Mouse (Mus musculus) urinary bladder, postnatal 4 days (tissue): Measurements from ENCODE around the gene Hrh1.

Experiments used
- DNase-seq, 2 experiments: peaks; one replicate each; pipeline ENCODE4 v3.0.0; 2021 to 2022; ENCODE audit warnings: low spot score in 2 of 2

Hrh1 gene

DNA sequence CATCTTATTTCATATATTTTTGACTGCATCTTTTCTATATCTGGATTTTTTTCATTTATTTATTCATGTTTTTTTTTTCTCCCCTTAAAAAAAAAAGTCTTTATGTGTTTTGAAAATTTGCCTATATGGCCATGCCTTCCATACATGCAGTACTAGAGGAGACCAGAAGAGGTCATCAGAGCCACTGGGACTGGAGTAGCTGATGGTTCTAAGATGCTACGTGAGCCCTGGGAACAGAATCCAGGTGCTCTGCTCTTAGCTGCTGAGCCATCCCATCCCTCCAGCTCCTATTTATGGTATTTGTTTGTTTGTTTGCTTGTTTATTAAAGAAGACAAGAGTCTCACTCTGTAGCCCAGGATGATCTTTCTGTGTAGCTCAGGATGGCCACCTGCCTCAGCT, 8.9 kb downstream of the Hrh1 start:
- no peak for DNase-seq

DNA sequence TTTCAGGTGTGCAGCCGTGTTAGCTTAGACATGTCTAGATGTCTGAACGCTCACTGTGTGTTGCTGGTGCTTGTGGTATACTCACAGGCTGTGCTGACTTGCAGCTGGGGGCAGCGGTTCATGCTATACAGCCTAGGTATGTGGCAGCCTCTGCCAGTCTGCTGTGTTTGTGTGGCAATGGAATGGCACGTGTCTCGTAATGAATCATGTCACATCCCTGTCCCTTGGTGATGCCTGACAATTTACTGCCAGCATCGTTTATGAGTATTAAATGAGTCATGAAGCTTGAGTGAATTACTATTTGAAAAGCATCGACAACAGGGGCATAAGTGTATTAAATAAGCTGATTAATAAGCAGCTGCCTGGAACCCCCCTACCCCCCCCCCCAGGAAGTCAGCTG, 9.3 kb downstream of the Hrh1 start:
- DNase-seq: no peak

DNA sequence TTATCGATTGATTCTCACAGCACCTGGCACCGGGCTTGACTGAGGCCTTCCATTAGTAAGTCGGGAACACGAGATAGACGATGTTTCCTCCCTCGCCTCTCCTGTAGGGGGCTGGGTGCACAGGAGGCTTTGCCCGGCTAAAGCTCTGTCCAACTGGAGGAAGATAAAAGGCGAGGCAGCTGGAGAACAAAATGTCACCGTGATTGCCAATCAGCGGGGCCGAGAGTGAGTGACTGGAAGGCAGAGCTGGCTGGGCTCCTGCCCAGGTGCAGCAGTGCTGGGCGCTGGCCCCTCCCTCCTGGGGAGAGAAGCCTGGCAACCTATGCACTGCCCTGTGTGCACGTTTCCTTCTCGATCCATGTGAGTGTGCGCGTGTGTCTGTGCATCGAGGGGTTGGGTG, 10.5 kb downstream of the Hrh1 start:
- no peak for DNase-seq

DNA sequence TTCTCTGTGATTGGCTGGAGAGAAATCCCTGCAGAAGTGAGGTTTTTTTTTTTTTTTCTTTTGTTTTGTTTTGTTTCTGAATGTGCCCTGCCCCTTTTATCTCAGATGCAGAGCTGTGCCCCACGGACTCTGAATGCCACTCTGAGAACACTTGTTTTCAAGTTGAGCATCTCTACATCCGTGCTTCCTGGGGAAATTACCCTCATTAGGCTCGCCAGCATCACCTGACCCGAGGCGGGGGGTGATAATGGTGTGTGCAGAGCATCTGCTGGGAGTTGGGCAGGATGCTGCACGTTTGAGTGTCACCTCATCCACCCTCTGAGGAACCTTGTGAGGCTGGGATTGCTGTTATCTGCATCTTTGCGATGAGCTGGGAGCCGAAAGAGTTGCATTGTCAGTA, 14.2 kb downstream of the Hrh1 start:
- DNase-seq: no peak

DNA sequence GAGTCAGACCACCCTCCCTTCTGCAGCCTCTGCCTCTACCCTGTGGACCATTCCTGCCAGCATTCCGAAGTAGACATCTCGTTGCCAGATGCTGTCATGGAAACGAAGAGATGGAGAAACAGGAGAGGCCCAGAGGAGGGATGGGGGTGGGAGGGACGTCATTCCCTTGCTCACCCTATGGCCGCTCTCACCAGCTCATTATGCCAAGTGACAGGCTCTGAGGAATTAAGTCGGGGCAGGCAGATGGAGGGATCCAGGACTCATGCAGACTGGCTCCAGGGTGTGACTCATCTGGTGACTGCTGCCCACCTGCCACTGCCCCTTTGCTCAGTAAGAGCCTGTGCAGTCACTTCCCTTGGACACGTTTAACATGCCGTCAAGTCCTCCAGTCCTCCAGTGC, 16.8 kb downstream of the Hrh1 start:
- no peak for DNase-seq

DNA sequence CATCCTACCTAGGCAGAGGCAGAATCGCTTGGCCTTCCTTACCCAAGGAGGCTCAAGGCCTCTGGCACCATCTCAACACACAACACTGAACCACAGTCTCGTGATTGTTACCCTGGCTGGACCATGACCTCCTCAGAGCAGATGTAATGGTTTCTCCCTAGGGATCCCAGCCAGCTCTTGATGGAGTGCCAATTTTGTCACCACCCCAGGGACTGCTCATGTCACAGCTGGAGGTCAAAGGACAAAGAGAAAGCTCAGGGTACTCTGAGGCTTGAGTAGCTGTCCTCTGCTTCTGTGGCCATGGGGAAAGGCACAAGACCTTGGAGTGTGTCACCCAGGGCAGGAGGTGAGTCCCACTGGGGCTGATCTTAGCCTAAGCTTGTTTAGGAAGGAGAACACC, 20.3 kb downstream of the Hrh1 start:
- DNase-seq: no peak

DNA sequence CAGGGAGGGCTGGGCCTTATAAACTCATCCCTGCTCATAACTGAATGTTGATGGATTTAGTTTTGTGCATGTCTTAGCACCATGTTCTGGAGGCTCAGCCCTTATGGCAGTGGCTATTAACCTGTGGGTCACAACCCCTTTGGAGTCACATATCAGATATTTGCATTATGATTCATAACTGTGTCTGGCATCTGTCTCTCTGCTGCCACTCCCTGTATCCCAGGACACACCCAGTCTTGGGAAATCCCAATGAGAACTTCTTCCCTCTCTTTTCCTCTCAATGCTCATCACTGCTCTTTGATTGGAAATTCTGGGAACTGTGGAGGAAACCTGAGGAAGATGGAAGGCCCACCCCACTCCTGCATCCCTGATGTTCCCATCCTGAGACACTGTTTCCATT, 23.3 kb downstream of the Hrh1 start:
- DNase-seq: no peak

DNA sequence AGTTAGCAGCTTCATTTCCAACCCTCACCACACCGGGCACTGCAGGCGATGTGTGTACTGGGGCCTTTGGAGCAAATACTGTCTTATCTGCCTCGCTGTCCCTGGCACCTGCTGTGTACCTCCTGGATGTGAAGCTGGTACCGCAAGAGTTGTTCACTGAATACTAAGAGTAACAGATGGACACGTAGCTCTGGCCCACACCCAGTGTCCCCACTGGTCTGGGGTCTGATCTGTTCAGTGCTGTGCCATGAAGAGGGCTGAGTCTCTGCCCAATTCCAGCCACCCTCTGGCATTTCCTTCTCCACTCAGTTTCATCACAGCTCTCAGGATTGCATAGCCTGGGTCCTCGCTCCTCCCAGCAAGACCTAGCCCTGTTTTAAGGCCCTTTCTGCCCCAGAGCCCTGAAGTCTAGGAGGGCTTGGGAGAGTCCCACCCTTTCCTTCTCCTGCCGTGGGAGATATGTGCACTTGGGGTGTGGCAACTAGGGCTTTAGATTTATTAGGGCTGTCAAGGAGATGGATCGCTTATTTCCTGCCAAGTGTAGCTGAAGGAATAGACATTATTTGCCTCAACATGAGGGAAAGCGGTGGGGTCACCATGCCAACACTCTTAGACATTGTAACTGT, 25.4 kb downstream of the Hrh1 start:
- DNase-seq: no peak

DNA sequence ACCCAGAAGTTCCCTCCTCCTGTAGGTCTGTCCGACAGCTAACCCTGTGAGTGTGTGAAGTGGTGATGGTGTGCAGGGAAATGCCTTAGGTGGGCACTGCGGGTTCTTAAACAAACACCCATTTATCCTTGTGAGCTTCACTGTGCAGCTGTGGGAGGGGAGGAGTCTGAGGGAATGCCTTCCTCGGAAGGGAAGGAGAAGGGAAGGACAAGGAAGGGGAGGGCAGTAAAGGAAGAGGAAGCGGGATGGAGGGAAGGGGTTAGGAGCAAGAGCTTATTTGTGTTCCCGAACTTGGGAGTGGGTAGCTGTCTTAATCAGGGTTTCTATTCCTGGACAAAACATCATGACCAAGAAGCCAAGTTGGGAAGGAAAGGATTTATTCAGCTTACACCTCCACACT, 27.6 kb downstream of the Hrh1 start:
- no peak for DNase-seq

DNA sequence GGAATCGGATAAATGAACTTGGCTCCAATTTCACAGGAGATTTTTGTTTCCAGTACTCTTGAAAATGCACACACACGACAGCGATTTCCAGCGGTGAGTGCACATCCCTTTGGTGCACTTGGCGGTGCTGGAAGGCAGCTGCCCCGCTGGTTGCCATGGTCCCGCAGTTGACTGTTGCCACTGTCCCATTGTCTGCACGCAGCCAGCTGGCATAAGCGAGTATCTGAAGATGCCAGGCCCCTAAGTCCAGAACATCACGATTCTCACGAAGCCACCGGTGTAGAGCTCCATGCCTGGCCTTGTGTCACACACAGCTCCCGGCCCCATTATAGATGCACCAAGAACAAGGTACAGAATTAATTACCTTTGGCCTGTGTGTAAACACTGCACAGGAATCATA, 29.9 kb downstream of the Hrh1 start:
- no peak for DNase-seq

DNA sequence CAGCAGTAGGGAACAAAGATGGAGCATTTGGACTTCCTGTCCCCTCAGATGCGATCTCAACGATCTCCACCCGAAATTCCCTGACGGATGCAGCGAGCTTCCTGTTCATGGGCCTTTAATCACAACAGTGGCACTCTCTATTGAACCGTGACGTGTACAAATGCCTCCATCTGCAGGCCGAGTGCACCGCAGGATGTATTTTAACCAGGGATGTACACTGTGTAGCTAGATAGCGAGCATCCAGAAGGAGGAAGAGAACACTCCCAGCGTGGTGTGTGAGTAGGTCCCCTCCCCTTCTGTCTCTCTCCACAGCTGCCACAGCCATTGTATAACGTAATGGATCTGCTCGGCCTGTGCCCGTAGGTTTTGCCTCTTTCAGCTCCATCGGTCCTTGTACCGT, 31.1 kb downstream of the Hrh1 start:
- no peak for DNase-seq

DNA sequence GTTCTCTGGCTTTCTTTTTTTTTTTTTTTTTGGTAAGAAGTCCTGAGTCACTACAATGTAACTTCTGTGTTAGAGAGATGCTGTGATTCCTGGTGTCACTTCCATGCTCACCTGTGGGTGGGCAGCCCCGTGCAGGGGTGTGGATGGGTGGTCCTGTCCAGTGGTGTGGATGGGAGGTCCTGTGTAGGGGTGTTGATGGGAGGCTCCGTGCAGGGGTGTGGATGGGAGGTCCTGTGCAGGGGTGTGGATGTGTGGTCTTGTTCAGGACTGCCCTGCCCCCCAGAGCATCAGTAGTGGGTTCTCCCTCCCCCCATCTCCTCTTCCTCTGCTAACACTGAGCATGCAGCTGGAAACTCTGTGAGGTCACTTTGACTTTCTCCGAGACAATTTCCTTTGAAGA, 34.9 kb downstream of the Hrh1 start:
- no peak for DNase-seq

DNA sequence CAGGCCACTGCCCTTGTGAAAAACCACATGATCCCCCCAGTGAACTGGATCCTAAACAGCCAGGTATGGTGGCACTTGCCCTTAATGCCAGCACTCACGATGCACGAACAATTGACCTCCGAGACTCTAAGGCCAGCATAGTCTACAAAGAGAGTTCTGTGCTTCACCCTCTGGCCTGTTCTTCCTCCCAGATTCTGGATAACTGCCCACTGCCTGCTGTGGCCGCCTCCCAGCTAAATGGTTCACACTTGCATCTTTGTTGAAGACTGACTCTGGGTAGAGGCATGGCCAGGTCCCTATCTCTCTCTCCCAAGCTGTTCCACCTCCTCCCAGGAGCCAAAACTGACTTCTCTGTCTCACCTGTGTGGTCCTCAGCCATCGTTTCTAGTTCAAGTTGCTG, 36.8 kb downstream of the Hrh1 start:
- DNase-seq: no peak

DNA sequence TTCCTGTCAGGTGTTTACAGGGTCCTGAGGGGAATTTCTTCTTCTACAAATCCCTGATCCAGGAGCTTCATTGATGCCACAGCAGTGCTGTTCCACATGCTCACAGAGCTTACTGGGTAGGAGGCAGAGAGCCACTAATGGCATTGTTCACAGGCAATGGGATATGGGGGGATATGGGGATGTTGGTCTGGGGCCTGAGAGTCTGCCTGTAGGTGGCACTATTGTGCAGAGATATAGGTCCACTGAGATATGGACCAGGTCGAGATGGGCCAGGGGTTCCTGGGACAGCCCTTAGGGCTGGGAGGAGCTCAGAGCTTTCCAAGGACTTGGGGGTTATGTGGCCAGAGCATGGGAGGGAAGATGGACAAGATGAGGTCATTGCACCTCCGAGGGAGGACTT, 42.6 kb downstream of the Hrh1 start:
- no peak for DNase-seq

DNA sequence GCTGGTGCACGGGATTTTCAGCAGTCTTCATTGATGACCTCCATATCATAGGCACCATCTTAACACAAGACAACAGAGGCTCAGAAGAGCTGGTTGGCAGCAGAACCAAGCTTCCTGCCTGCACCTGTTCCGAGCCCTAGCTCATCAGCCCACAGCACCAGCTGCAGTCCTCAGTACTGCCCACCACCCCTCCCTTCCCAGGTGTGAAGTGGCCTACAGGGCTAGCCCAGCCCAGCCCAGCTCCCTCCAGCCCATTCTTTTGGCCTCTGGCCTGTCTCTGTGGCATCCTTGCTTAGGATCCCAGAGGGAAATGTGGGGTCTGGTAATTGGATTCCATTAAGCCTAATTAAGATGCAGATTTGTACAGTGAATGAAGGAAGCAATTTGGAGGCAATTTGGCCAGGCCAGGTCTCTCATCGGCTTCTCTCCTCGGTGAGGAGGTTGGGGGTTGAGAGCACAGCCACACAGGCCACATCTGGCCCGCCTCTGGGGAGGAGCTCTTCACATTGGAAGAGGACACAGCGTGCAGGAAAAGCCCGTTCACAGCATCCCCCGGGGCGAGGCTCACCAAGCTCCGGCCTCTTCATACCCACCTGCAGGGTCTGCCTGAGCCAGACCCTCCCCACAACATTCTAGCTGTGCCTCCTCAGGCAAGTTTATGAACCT, 43.2 kb downstream of the Hrh1 start:
- DNase-seq: no peak

DNA sequence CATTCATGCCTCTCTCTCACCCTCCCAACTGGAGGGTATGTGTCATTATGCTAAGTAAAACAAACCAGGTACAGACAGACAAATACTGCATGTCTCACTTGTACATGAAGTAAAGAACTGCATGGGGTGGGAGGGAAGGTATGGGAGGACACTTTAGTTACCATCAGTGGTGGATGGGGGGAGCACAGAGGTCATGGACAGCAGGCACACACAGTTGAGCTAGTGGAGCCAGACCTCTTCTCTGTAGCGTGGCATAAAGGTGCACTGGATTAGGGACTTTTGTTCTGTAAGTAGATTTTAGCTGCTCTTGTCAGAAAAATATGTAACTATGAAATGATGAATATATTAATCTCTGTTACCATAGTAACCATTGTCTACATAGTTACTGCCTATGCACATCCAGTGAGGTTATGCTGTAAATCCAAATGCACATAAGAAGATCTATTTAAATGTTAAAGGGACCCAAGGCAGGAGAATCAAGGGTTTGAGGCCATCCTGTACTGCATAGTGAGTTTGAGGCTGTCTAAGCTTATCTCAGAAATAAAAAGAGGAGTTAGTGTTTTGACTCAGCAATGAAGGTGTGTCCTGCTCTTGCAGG, 46.6 kb downstream of the Hrh1 start:
- no peak for DNase-seq

DNA sequence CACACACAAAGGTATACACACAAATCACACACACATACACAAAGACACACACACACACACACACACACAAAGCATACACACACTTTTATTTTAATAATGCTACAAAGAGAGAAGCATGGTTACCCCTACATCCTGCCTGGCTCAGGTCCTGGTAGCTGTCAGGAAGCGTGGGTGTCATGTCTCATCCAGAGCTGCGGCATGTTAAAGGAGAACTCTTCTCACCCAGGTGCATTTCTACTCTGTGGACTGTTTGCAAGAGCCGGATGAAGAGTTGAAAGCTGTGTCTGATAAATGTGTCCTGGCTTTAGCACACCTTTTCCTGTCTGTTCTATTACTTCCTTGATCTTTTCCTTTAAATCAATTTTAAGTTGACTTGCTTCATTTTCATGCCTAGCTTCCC, 47.2 kb downstream of the Hrh1 start:
- DNase-seq: no peak

DNA sequence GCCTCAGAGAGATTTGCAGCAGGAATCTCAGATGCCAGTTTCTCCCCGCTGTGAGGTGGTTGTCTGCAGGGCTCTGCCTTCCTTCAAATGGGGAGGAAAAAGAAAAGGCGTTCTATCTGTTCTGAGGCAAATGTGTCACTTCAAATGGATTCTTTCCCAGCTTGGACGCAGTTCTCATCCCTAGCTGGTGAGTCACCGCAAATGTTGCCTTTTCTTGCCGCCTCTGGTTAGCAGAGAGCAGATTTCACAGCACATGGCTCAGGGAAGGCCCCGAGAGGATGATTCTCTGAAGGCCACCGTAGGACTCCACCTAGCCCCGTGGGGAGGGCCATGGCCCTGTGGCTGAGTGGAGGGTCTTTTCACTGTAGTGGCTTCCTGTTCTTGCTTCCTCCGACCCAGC, 51.2 kb downstream of the Hrh1 start:
- no peak for DNase-seq

DNA sequence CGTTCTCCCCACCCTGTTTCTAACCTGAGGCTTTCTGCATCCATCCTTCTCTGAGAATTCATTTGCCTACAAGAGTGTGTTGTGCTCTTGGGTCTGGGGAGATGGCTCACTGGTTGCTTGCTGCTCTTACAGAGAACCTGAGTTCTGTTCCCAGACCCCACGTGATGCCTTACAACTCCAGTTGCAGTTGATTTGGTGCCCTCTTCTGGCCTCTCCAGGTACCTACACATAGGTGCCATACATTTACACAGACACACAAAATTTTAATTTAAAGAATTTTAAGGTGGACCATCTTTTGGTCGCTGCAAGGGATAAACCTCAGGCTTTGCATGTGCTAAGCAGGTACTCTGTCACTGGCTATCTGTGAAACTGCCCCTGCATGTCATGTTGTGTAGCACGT, 57.5 kb downstream of the Hrh1 start:
- no peak for DNase-seq

DNA sequence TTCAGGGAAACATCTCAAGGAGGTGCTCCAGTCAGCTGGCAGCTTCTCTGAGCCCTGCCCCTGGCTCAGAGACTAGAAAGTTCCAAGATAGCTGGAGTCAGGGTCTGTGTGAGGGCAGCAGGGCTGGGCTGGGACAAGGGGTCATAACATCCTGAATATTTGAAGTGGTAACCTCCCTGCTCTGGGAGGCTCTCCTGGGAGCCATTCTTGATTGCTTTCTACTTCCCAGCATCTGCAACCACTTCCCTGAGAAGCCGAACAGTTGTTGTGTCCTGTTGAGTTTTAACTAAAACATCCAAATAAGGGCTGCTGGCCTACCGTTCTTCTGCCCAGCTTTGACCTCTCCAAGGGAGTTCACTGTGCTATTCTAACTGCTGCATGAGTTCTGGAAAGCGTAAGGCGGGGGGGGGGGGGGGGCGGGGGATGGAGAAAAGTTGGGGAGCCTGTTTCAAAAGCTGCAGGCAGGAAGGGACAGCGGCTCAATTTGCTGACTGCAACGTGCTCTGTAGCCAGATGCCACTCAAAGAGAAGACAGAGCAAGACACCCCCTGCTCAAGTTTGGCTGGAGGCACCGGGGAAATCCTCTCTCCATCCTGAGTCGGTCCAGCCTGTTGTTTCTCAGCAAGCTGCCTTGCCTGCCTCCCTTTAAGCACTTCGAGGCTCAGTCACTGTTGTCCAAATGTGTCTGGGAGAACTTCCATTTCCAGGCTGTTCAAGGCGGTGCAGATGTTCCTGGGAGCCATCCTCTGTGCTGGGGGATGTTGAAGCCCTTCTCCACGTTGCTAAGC, 58.7 kb downstream of the Hrh1 start:
- no peak for DNase-seq

DNA sequence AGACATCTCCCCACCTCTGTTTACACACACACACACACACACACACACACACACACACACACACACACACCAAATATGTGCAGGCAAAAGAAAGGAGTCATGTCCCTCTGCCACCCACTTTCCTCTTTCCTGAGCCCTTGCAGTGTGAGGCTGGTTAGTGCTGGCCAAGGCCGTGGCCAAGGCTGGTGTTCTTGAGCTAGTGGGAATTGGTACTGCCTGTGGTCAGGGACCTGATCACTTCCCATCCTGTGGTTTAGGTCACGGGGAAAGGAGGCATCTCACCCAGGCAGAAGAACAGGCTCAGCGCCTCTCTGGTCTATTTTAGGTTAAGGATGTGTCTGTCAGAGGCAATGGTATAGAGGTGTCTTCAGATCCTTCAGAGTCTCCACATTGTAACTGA, 59.6 kb downstream of the Hrh1 start:
- no peak for DNase-seq

DNA sequence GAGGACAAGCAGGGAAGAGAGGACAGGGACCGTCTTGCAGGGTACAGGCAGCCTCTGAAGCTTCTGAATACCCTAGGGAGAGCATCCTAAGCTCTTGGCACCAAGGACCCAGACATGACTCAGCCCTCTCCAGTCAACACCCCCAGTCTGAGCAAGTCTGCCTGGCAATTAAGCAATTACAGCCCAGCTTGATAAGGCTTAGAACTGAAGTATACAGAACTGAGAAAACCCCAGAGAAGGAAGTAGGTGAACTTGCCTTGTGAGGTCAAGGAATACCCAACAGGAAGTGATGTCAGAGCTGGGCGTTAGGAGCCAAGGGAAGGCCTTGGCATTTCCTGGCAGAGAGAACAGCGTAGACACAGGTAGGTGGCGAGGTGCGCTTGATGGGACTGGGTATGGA, 60.5 kb downstream of the Hrh1 start:
- DNase-seq: no peak

DNA sequence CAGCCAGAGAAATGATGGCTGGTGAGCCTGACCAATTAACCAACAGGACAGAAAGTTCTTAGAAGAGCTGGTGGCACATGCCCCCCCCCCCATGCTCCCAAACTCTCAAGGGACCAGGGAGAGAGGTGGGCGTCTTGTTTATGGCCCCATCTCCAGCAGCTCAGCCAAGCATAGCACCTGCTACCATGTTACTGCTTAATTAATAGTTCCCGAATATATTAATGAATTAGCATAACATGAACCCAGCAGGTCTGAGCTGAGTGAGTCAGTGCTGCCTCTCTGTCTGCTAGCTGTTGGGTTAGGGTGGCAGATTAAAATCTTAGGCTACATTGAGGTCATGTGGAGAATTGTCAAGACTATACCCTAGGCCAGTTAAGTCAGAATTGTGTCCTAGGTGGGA, 62.2 kb downstream of the Hrh1 start:
- no peak for DNase-seq
